Comparison of ENCODE assay signal across 25 mouse cellular contexts in genomic region chr16:92162289-92162688, GRCm38 (mm10).
"Had no signal": no experiment of that assay in that cellular context is flagged by ENCODE, and none has a peak within 500 bp of the region (broad histone marks: within the 10 kb centered on the region; RNA-seq: fewer than 3 reads in every experiment).

No protein-coding gene starts in this region.

- DNase-seq: gastrocnemius, postnatal 14 days; heart, adult 18-20 months; heart, postnatal 10 days; heart, postnatal 4 days; kidney, adult 18-20 months; kidney, adult 8-10 months; kidney, postnatal 10 days; kidney, postnatal 25 days; kidney, postnatal 4 days; liver; liver, embryonic 13.5 days had no signal

- H3K27ac ChIP-seq: heart, embryonic 10.5 days; hindbrain, embryonic 12.5 days; hindbrain, embryonic 14.5 days; intestine, embryonic 15.5 days; layer of hippocampus, adult 2 months; left cerebral cortex, adult 2 months; limb, embryonic 10.5 days; limb, embryonic 12.5 days; liver, embryonic 13.5 days had no signal

- ATAC-seq: hindbrain, embryonic 16.5 days; inflammation-experienced regulatory T-cells, adult 6 months; intestine, embryonic 15.5 days; intestine, postnatal 0 days had no signal

- H3K4me3 ChIP-seq: heart, embryonic 10.5 days; heart, embryonic 12.5 days; hindbrain, embryonic 10.5 days; hindbrain, embryonic 12.5 days; intestine, embryonic 15.5 days; layer of hippocampus, adult 2 months; left cerebral cortex, adult 2 months; limb, embryonic 10.5 days; limb, embryonic 12.5 days; liver, embryonic 13.5 days had no signal

- H3K27me3 ChIP-seq: heart, embryonic 12.5 days; hindbrain, embryonic 12.5 days; intestine, embryonic 15.5 days; limb, embryonic 12.5 days had no signal

- H3K4me2 ChIP-seq: heart, embryonic 12.5 days; hindbrain, embryonic 12.5 days; hindbrain, embryonic 14.5 days; intestine, embryonic 15.5 days; limb, embryonic 12.5 days; liver, embryonic 11.5 days; liver, embryonic 13.5 days had no signal

- H3K9me3 ChIP-seq: heart, embryonic 10.5 days; heart, embryonic 12.5 days; hindbrain, embryonic 10.5 days; hindbrain, embryonic 12.5 days; intestine, embryonic 15.5 days; limb, embryonic 10.5 days; limb, embryonic 12.5 days; liver, embryonic 13.5 days had no signal

- H3K9ac ChIP-seq: heart, embryonic 12.5 days; hindbrain, embryonic 12.5 days; hindbrain, embryonic 14.5 days; intestine, embryonic 15.5 days; limb, embryonic 12.5 days; liver, embryonic 13.5 days had no signal

- H3K36me3 ChIP-seq: heart, embryonic 10.5 days; heart, embryonic 12.5 days; hindbrain, embryonic 10.5 days; hindbrain, embryonic 12.5 days; intestine, embryonic 15.5 days; limb, embryonic 10.5 days; limb, embryonic 12.5 days; liver, embryonic 13.5 days had no signal
